Mouse (Mus musculus) embryonic facial prominence, embryonic 15.5 days (tissue): ENCODE measurements around the gene C3ar1. TPM values are rescaled to one million over a fixed set of nuclear protein-coding genes. Genes with fewer than 3 reads are reported as not detected.

Experiments used
- ATAC-seq: fragments of 200-750 bp; cut with Nextera tagmentation; 2 replicates; pipeline ENCODE4 v1.8.0; 2017; ENCODE audit warnings: low read depth, moderate TSS enrichment; ENCODE audit not compliant: insufficient number of reproducible peaks, low FRiP score, low TSS enrichment
- H3K27ac ChIP-seq: fragments of 300-500 bp; sonication (generic); replicated peaks from 2 replicates; pipeline ENCODE4 v1.5.1; 2015; ENCODE audit warnings: mild to moderate bottlenecking, inconsistent platforms
- H3K27me3 ChIP-seq: fragments of 300-500 bp; sonication (generic); 2 replicates; pipeline ENCODE4 v1.6.1; 2015; ENCODE audit warnings: inconsistent platforms
- H3K36me3 ChIP-seq: fragments of 300-500 bp; sonication (generic); 2 replicates; pipeline ENCODE4 v1.6.1; 2015; ENCODE audit warnings: mild to moderate bottlenecking, inconsistent platforms
- H3K4me1 ChIP-seq: fragments of 300-500 bp; sonication (generic); 2 replicates; pipeline ENCODE4 v1.6.1; 2015; ENCODE audit warnings: inconsistent platforms
- H3K4me2 ChIP-seq: fragments of 300-500 bp; sonication (generic); replicated peaks from 2 replicates; pipeline ENCODE4 v1.6.1; 2015; ENCODE audit warnings: mild to moderate bottlenecking, inconsistent platforms
- H3K4me3 ChIP-seq: fragments of 300-500 bp; sonication (generic); replicated peaks from 2 replicates; pipeline ENCODE4 v1.5.1; 2015; ENCODE audit warnings: mild to moderate bottlenecking, inconsistent platforms
- H3K9ac ChIP-seq: fragments of 300-500 bp; sonication (generic); 2 replicates; pipeline ENCODE4 v1.6.1; 2015; ENCODE audit warnings: inconsistent platforms
- H3K9me3 ChIP-seq: fragments of 300-500 bp; sonication (generic); replicated peaks from 2 replicates; pipeline ENCODE4 v1.6.1; 2016; ENCODE audit warnings: inconsistent platforms
- WGBS: fragments of 180-500 bp; shearing (Covaris S2); methylation state at CpG from one replicate; pipeline ENCODE4 v1.1.7; 2015; 5-methylcytosine and 5-hydroxymethylcytosine counted together
- polyA plus RNA-seq: library from polyadenylated mRNA; unstranded; fragments of >200 nt; fragmentation: Nextera tagmentation; extraction: Ambion mirVana; gene quantifications from 2 replicates; pipeline ENCODE4 v1.2.1, GENCODE M21; 2015

C3ar1 gene
- 4.0 and 4.1 TPM in 2 replicates for polyA plus RNA-seq

GRCm38 (mm10) chr6:122855955-122856354 is at the start of gene C3ar1:
C3ar1 (minus strand) TSS chr6:122856161.
- Histone ChIP-seq H3K4me2 (no peak within 1 kb of the TSS), H3K9me3 (no peaks in the 10 kb centered on the region), H3K4me3 (no peak within 1 kb of the TSS), H3K27ac (no peak within 1 kb of the TSS), H3K27me3 (no peaks in the 10 kb centered on the region), H3K4me1 (no peaks in the 10 kb centered on the region), H3K9ac (no peak within 1 kb of the TSS), H3K36me3 (no peaks in the 10 kb centered on the region)
- 75% methylated on average over 7 of the region's 7 CpGs for WGBS
- ATAC-seq, result no peak

- 15% methylated on average over 2 of the region's 2 CpGs for whole genome bisulfite sequencing
- Histone ChIP-seq H3K36me3 (peaks cover 39% of the 10 kb centered on the region), H3K4me2 (no peak overlapping the region), H3K4me3 (no peak overlapping the region), H3K27me3 (no peaks in the 10 kb centered on the region), H3K9ac (no peak overlapping the region), H3K9me3 (no peaks in the 10 kb centered on the region), H3K27ac (no peak overlapping the region), H3K4me1 (no peaks in the 10 kb centered on the region)
- ATAC-seq, result no peak
These were observed 36.6 kb upstream of the C3ar1 start for GRCm38 (mm10) chr6:122892442-122893049.

GRCm38 (mm10) chr6:122889599-122889998 is 33.6 kb upstream of the C3ar1 start:
- peaks cover 60% of the 10 kb centered on the region for H3K36me3 ChIP-seq
- no peak for ATAC-seq
- H3K4me1 ChIP-seq, result no peaks in the 10 kb centered on the region
- H3K9me3 ChIP-seq, result no peaks in the 10 kb centered on the region
- H3K27ac ChIP-seq, result no peak overlapping the region
- 77% methylated on average over 2 of the region's 2 CpGs for WGBS
- H3K9ac ChIP-seq, result no peak overlapping the region
- no peaks in the 10 kb centered on the region for H3K27me3 ChIP-seq
- no peak overlapping the region for H3K4me3 ChIP-seq
- H3K4me2 ChIP-seq, result no peak overlapping the region

- no peak overlapping the region for H3K27ac ChIP-seq
- ATAC-seq, result no peak
- no peaks in the 10 kb centered on the region for H3K4me1 ChIP-seq
- H3K4me3 ChIP-seq, result no peak overlapping the region
- H3K4me2 ChIP-seq, result no peak overlapping the region
- 85% methylated on average over 9 of the region's 9 CpGs for WGBS
- H3K27me3 ChIP-seq, result no peaks in the 10 kb centered on the region
- no peaks in the 10 kb centered on the region for H3K9me3 ChIP-seq
- peaks cover 86% of the 10 kb centered on the region for H3K36me3 ChIP-seq
- no peak overlapping the region for H3K9ac ChIP-seq
These were observed 27.6 kb upstream of the C3ar1 start for GRCm38 (mm10) chr6:122883603-122884002.

GRCm38 (mm10) chr6:122881287-122881686 is 25.3 kb upstream of the C3ar1 start:
- H3K36me3 ChIP-seq, result peaks cover 68% of the 10 kb centered on the region

GRCm38 (mm10) chr6:122879781-122880505 is 24.0 kb upstream of the C3ar1 start:
- H3K4me1 ChIP-seq, result peaks cover 13% of the 10 kb centered on the region
- WGBS, result 87% methylated on average over 7 of the region's 7 CpGs
- H3K9ac ChIP-seq, result no peak overlapping the region
- no peak overlapping the region for H3K4me3 ChIP-seq
- H3K36me3 ChIP-seq, result peaks cover 60% of the 10 kb centered on the region
- no peak for ATAC-seq
- no peak overlapping the region for H3K4me2 ChIP-seq
- no peaks in the 10 kb centered on the region for H3K27me3 ChIP-seq
- H3K27ac ChIP-seq, result no peak overlapping the region
- no peaks in the 10 kb centered on the region for H3K9me3 ChIP-seq

More at GRCm38 (mm10) chr6:122881287-122881686, 25.3 kb upstream of the C3ar1 start:
- H3K4me1 ChIP-seq, result 0 out of 2 replicates have a peak, but pooled peaks cover 1% of the 10 kb centered on the region
- no peak overlapping the region for H3K27ac ChIP-seq
- no peaks in the 10 kb centered on the region for H3K9me3 ChIP-seq
- H3K4me2 ChIP-seq, result no peak overlapping the region
- no peak overlapping the region for H3K4me3 ChIP-seq
- H3K27me3 ChIP-seq, result no peaks in the 10 kb centered on the region
- no peak overlapping the region for H3K9ac ChIP-seq
- 92% methylated on average over 12 of the region's 12 CpGs for WGBS
- ATAC-seq, result no peak

- Histone ChIP-seq H3K27me3 (no peaks in the 10 kb centered on the region), H3K27ac (no peak overlapping the region), H3K36me3 (peaks cover 53% of the 10 kb centered on the region), H3K9ac (no peak overlapping the region), H3K4me3 (no peak overlapping the region), H3K4me1 (peaks cover 13% of the 10 kb centered on the region), H3K9me3 (no peaks in the 10 kb centered on the region), H3K4me2 (no peak overlapping the region)
- 88% methylated on average over 7 of the region's 7 CpGs for WGBS
- no peak for ATAC-seq
These were observed 23.3 kb upstream of the C3ar1 start for GRCm38 (mm10) chr6:122879141-122879735.

GRCm38 (mm10) chr6:122874720-122875389 is 18.9 kb upstream of the C3ar1 start:
- H3K9ac ChIP-seq, result peak overlapping the region; percentile 89
- H3K4me1 ChIP-seq, result peaks cover 13% of the 10 kb centered on the region
- no peaks in the 10 kb centered on the region for H3K27me3 ChIP-seq
- peak; percentile 62; the same call in 1 of the 2 replicates for ATAC-seq
- peak overlapping the region; percentile 50 for H3K4me2 ChIP-seq
- peaks cover 12% of the 10 kb centered on the region; the same call in 1 of the 2 replicates for H3K36me3 ChIP-seq
- H3K4me3 ChIP-seq, result peak overlapping the region; percentile 91
- WGBS, result under 1% methylated on average over 31 of the region's 31 CpGs
- H3K27ac ChIP-seq, result peak overlapping the region; percentile 91
- no peaks in the 10 kb centered on the region for H3K9me3 ChIP-seq

- Histone ChIP-seq H3K4me1 (peaks cover 13% of the 10 kb centered on the region), H3K27me3 (no peaks in the 10 kb centered on the region), H3K27ac (peak within 1 kb of the TSS; percentile 91), H3K9ac (peak within 1 kb of the TSS; percentile 89), H3K36me3 (0 out of 2 replicates have a peak, but pooled peaks cover 6% of the 10 kb centered on the region), H3K4me3 (peak within 1 kb of the TSS; percentile 91), H3K9me3 (no peaks in the 10 kb centered on the region), H3K4me2 (peak within 1 kb of the TSS; percentile 50)
- 6% methylated on average over 43 of the region's 43 CpGs for WGBS
- ATAC-seq, result peak; percentile 96
These were observed 18.1 kb upstream of the C3ar1 start, which contains the start of gene Necap1 for GRCm38 (mm10) chr6:122873871-122874719. Necap1 (plus strand) TSS chr6:122874474.

- Histone ChIP-seq H3K4me1 (peaks cover 13% of the 10 kb centered on the region), H3K9me3 (no peaks in the 10 kb centered on the region), H3K4me3 (no peak overlapping the region), H3K27me3 (no peaks in the 10 kb centered on the region), H3K4me2 (no peak overlapping the region), H3K9ac (no peak overlapping the region), H3K36me3 (0 out of 2 replicates have a peak, but pooled peaks cover 6% of the 10 kb centered on the region), H3K27ac (no peak overlapping the region)
- no peak for ATAC-seq
- 90% methylated on average over 5 of the region's 5 CpGs for WGBS
These were observed 16.8 kb upstream of the C3ar1 start for GRCm38 (mm10) chr6:122872800-122873199.
